Comparison of ENCODE assay signal across 8 mouse cellular contexts in genomic region chr4:43493846-43494240, GRCm38 (mm10). TPM values are rescaled to one million over a fixed set of nuclear protein-coding genes. Genes with fewer than 3 reads are reported as not detected.
DNase-seq lines count a peak whose midpoint lies in the region; ATAC-seq and TF ChIP-seq lines count a peak whose summit lies in the region.

No protein-coding gene starts in this region.

- TF ChIP-seq RAD21 in MEL (IDR thresholded peaks at IDR 0.05; ENCODE audit: low read depth, low read length) = no peak

- H3K4me2 ChIP-seq in heart, embryonic 15.5 days = peak overlapping the region; percentile 73
- H3K4me2 ChIP-seq in heart, postnatal 0 days (ENCODE audit: low read depth, low read length) = peak overlapping the region; percentile 82
- peak overlapping the region; percentile 66 for H3K4me2 ChIP-seq in midbrain, embryonic 12.5 days (replicated peaks)

- peaks cover 7% of the 10 kb centered on the region; the same call in 1 of the 2 replicates for H3K36me3 ChIP-seq in heart, embryonic 15.5 days
- H3K36me3 ChIP-seq in MEL (ENCODE audit: control insufficient read depth in 1 of 2, insufficient read depth in 2 of 2, low read length in 2 of 2) = no peaks in the 10 kb centered on the region; a peak in 1 of 4 replicates
- peaks cover 15% of the 10 kb centered on the region for H3K36me3 ChIP-seq in heart, postnatal 0 days (replicated peaks; ENCODE audit: control insufficient read depth, insufficient read depth, low read length)
- H3K36me3 ChIP-seq in midbrain, embryonic 12.5 days = 0 out of 2 replicates have a peak, but pooled peaks cover 2% of the 10 kb centered on the region

- peak overlapping the region; percentile 66 for H3K4me3 ChIP-seq in heart, embryonic 15.5 days
- H3K4me3 ChIP-seq in MEL (ENCODE audit: control insufficient read depth in 1 of 2, insufficient read depth in 1 of 2, low read depth in 2 of 2, low read length in 2 of 2) = peak overlapping the region; percentile 64 to 89
- peak overlapping the region; percentile 91 for H3K4me3 ChIP-seq in heart, postnatal 0 days (ENCODE audit: low read depth, low read length)
- H3K4me3 ChIP-seq in midbrain, embryonic 12.5 days = peak overlapping the region; percentile 65

- under 1% methylated on average over 9 of the region's 9 CpGs for WGBS in heart, embryonic 15.5 days
- WGBS in heart, postnatal 0 days = under 1% methylated on average over 9 of the region's 9 CpGs
- 3% methylated on average over 9 of the region's 9 CpGs for WGBS in midbrain, embryonic 12.5 days

- no peak for ATAC-seq in heart, embryonic 15.5 days (replicated peaks; ENCODE audit: insufficient number of reproducible peaks, insufficient read depth, low FRiP score, low read depth)
- no peak for ATAC-seq in heart, postnatal 0 days (ENCODE audit: insufficient read depth, low read depth)
- no peak for ATAC-seq in midbrain, embryonic 12.5 days (ENCODE audit: low FRiP score, low read depth)

- H3K9me3 ChIP-seq in heart, embryonic 15.5 days (replicated peaks) = no peaks in the 10 kb centered on the region
- H3K9me3 ChIP-seq in MEL (replicated peaks; ENCODE audit: insufficient read depth, low read length) = no peaks in the 10 kb centered on the region
- H3K9me3 ChIP-seq in heart, postnatal 0 days (replicated peaks; ENCODE audit: control insufficient read depth, low read length) = no peaks in the 10 kb centered on the region
- no peaks in the 10 kb centered on the region for H3K9me3 ChIP-seq in midbrain, embryonic 12.5 days

- H3K27ac ChIP-seq in heart, embryonic 15.5 days = peak overlapping the region; percentile 89
- peak overlapping the region; percentile 30 for H3K27ac ChIP-seq in MEL (ENCODE audit: control insufficient read depth, low read depth, low read length)
- peak overlapping the region; percentile 92 for H3K27ac ChIP-seq in heart, postnatal 0 days (ENCODE audit: low read depth)
- peak overlapping the region; percentile 90 for H3K27ac ChIP-seq in midbrain, embryonic 12.5 days (replicated peaks)

- TF ChIP-seq POLR2A in MEL (IDR thresholded peaks at IDR 0.05; ENCODE audit: control insufficient read depth in 1 of 2, insufficient read depth in 1 of 2, low read depth in 1 of 2, low read length in 2 of 2, poor library complexity in 1 of 2) = no peak

- no peaks in the 10 kb centered on the region for H3K27me3 ChIP-seq in heart, embryonic 15.5 days
- no peaks in the 10 kb centered on the region for H3K27me3 ChIP-seq in MEL (ENCODE audit: control insufficient read depth in 1 of 2, insufficient read depth in 2 of 2, low read length in 2 of 2)
- no peaks in the 10 kb centered on the region for H3K27me3 ChIP-seq in heart, postnatal 0 days (ENCODE audit: control insufficient read depth, insufficient read depth, low read length)
- peaks cover 20% of the 10 kb centered on the region for H3K27me3 ChIP-seq in midbrain, embryonic 12.5 days

- DNase-seq in heart, adult 8-10 months (ENCODE audit: low spot score) = no peak
- no peak for DNase-seq in MEL (ENCODE audit: low read depth, low spot score)
- DNase-seq in heart, postnatal 0 days (ENCODE audit: low spot score) = peak; percentile 7
- DNase-seq in right cerebral cortex, postnatal 10 days (ENCODE audit: low spot score in 2 of 2) = no peak
- no peak for DNase-seq in adrenal gland, postnatal 14 days
- DNase-seq in natural killer cell, adult 2 months (ENCODE audit: low spot score in 2 of 2) = no peak

- H3K79me2 ChIP-seq in MEL (ENCODE audit: control insufficient read depth, insufficient read depth, low read length, poor library complexity) = peaks cover 7% of the 10 kb centered on the region

- no peak for TF ChIP-seq CTCF in MEL (IDR thresholded peaks at IDR 0.05 in 2 of 3, conservative IDR thresholded peaks at IDR 0.05 in 1 of 3; ENCODE audit: control insufficient read depth in 1 of 3, insufficient read depth in 1 of 3, low read depth in 2 of 3, low read length in 3 of 3, poor library complexity in 1 of 3, severe bottlenecking in 1 of 3)
- TF ChIP-seq CTCF in heart, postnatal 0 days (IDR thresholded peaks at IDR 0.05; ENCODE audit: low read depth) = no peak

- TF ChIP-seq EP300 in MEL (IDR thresholded peaks at IDR 0.05; ENCODE audit: low read depth in 1 of 2, low read length in 2 of 2) = peak in 1 of 2 experiments; percentile 53; a peak in 2 of 4 replicates
- TF ChIP-seq EP300 in heart, postnatal 0 days (IDR thresholded peaks at IDR 0.05; ENCODE audit: low read depth) = no peak

- peak overlapping the region; percentile 83 for H3K9ac ChIP-seq in heart, embryonic 15.5 days
- H3K9ac ChIP-seq in MEL (ENCODE audit: control insufficient read depth, low read depth, low read length, poor library complexity, severe bottlenecking) = peak overlapping the region; percentile 90
- H3K9ac ChIP-seq in heart, postnatal 0 days (replicated peaks; ENCODE audit: low read depth, low read length) = peak overlapping the region; percentile 90
- H3K9ac ChIP-seq in midbrain, embryonic 12.5 days (replicated peaks) = peak overlapping the region; percentile 76

- peaks cover 47% of the 10 kb centered on the region for H3K4me1 ChIP-seq in heart, embryonic 15.5 days (replicated peaks)
- H3K4me1 ChIP-seq in MEL (ENCODE audit: control insufficient read depth in 1 of 2, insufficient read depth in 2 of 2, low read length in 2 of 2) = peaks cover 2 to 25% of the 10 kb centered on the region in 2 experiments; a peak in 3 of 4 replicates
- peaks cover 26% of the 10 kb centered on the region for H3K4me1 ChIP-seq in heart, postnatal 0 days (ENCODE audit: control insufficient read depth, insufficient read depth)
- peaks cover 36% of the 10 kb centered on the region for H3K4me1 ChIP-seq in midbrain, embryonic 12.5 days

TF ChIP-seq in MEL, 35 proteins besides CTCF, POLR2A, EP300 and RAD21 (continues in another document):
- TF ChIP-seq ELF1 (IDR thresholded peaks at IDR 0.05; ENCODE audit: low read depth, low read length) = no peak
- TF ChIP-seq POLR2AphosphoS5 (IDR thresholded peaks at IDR 0.05; ENCODE audit: borderline replicate concordance, low read depth, low read length) = no peak

RNA-seq across cellular contexts. Expression of gene Ccdc107, which starts 1.1 kb away (rescaled TPM):
- 71.4 and 74.5 TPM in 2 replicates for polyA plus RNA-seq in heart, embryonic 15.5 days (2015; fragmentation: Nextera tagmentation; extraction: Ambion mirVana)
- 10 to 100 TPM; 28.7 to 39.4 (median 32.4) TPM for total RNA-seq in heart, adult 8-10 months (2022)
- total RNA-seq in MEL (2012; rRNA removed) = 32.9 and 44.3 TPM in 2 replicates
- polyA plus RNA-seq in MEL (2012; ENCODE audit: insufficient read depth in 1 of 2, insufficient read length in 2 of 2, low read depth in 1 of 2, low replicate concordance in 2 of 2, missing spikeins in 1 of 2) = 10 to 100 TPM in 1 of 2 experiments, not detected in 1; 56.7 TPM
- total RNA-seq in heart, postnatal 0 days (2014; rRNA removed; ENCODE audit: low replicate concordance) = 26.6 and 44.0 TPM in 2 replicates
- 81.7 and 82.4 TPM in 2 replicates for polyA plus RNA-seq in heart, postnatal 0 days (2015; fragmentation: Nextera tagmentation; extraction: Ambion mirVana)
- polyA plus RNA-seq in midbrain, embryonic 12.5 days (2016; fragmentation: Nextera tagmentation; extraction: Ambion mirVana) = 45.0 and 47.9 TPM in 2 replicates
- total RNA-seq in adrenal gland, postnatal 14 days (2021) = 48.3 and 50.0 TPM in 2 replicates

RNA-seq across cellular contexts. Expression of gene Arhgef39, which starts 5.7 kb away (rescaled TPM):
- polyA plus RNA-seq in heart, embryonic 15.5 days (2015; fragmentation: Nextera tagmentation; extraction: Ambion mirVana) = 34.4 and 35.9 TPM in 2 replicates
- not detected for total RNA-seq in heart, adult 8-10 months (2022)
- total RNA-seq in MEL (2012; rRNA removed) = 26.3 and 26.5 TPM in 2 replicates
- polyA plus RNA-seq in MEL (2012; ENCODE audit: insufficient read depth in 1 of 2, insufficient read length in 2 of 2, low read depth in 1 of 2, low replicate concordance in 2 of 2, missing spikeins in 1 of 2) = 10 to 100 TPM in 1 of 2 experiments, not detected in 1; 56.7 TPM
- total RNA-seq in heart, postnatal 0 days (2014; rRNA removed; ENCODE audit: low replicate concordance) = 18.7 and 27.0 TPM in 2 replicates
- 7.3 and 8.8 TPM in 2 replicates for polyA plus RNA-seq in heart, postnatal 0 days (2015; fragmentation: Nextera tagmentation; extraction: Ambion mirVana)
- 33.1 TPM in 2 replicates for polyA plus RNA-seq in midbrain, embryonic 12.5 days (2016; fragmentation: Nextera tagmentation; extraction: Ambion mirVana)
- 5.2 and 6.8 TPM in 2 replicates for total RNA-seq in adrenal gland, postnatal 14 days (2021)

RNA-seq across cellular contexts. Expression of gene Sit1, which starts 10.3 kb away (rescaled TPM):
- 0.10 and 1.4 TPM in 2 replicates for polyA plus RNA-seq in heart, embryonic 15.5 days (2015; fragmentation: Nextera tagmentation; extraction: Ambion mirVana)
- total RNA-seq in heart, adult 8-10 months (2022) = not detected
- total RNA-seq in MEL (2012; rRNA removed) = 0.08 TPM in 1 of 2 replicates, not detected in the other
- polyA plus RNA-seq in MEL (2012; ENCODE audit: insufficient read depth in 1 of 2, insufficient read length in 2 of 2, low read depth in 1 of 2, low replicate concordance in 2 of 2, missing spikeins in 1 of 2) = under 1 TPM in 1 of 2 experiments, not detected in 1; 0.06 TPM
- 2.8 TPM in 1 of 2 replicates, not detected in the other for total RNA-seq in heart, postnatal 0 days (2014; rRNA removed; ENCODE audit: low replicate concordance)
- not detected in 2 replicates for polyA plus RNA-seq in heart, postnatal 0 days (2015; fragmentation: Nextera tagmentation; extraction: Ambion mirVana)
- polyA plus RNA-seq in midbrain, embryonic 12.5 days (2016; fragmentation: Nextera tagmentation; extraction: Ambion mirVana) = not detected in 2 replicates
- total RNA-seq in adrenal gland, postnatal 14 days (2021) = 0.59 and 1.3 TPM in 2 replicates

RNA-seq across cellular contexts. Expression of gene Car9, which starts 12.9 kb away (rescaled TPM):
- polyA plus RNA-seq in heart, embryonic 15.5 days (2015; fragmentation: Nextera tagmentation; extraction: Ambion mirVana) = 2.3 and 2.4 TPM in 2 replicates
- 1 to 10 TPM in 1 of 4 experiments, under 1 TPM in 3; 0.25 to 1.0 (median 0.52) TPM for total RNA-seq in heart, adult 8-10 months (2022)
- 0.77 and 1.2 TPM in 2 replicates for total RNA-seq in MEL (2012; rRNA removed)
- polyA plus RNA-seq in MEL (2012; ENCODE audit: insufficient read depth in 1 of 2, insufficient read length in 2 of 2, low read depth in 1 of 2, low replicate concordance in 2 of 2, missing spikeins in 1 of 2) = 1 to 10 TPM in 1 of 2 experiments, not detected in 1; 3.3 TPM
- total RNA-seq in heart, postnatal 0 days (2014; rRNA removed; ENCODE audit: low replicate concordance) = 4.6 TPM in 1 of 2 replicates, not detected in the other
- 0.80 and 1.1 TPM in 2 replicates for polyA plus RNA-seq in heart, postnatal 0 days (2015; fragmentation: Nextera tagmentation; extraction: Ambion mirVana)
- polyA plus RNA-seq in midbrain, embryonic 12.5 days (2016; fragmentation: Nextera tagmentation; extraction: Ambion mirVana) = 0.52 and 0.61 TPM in 2 replicates
- total RNA-seq in adrenal gland, postnatal 14 days (2021) = 0.37 and 0.83 TPM in 2 replicates

RNA-seq across cellular contexts. Expression of gene Tpm2, which starts 29.7 kb away (rescaled TPM):
- 159 and 177 TPM in 2 replicates for polyA plus RNA-seq in heart, embryonic 15.5 days (2015; fragmentation: Nextera tagmentation; extraction: Ambion mirVana)
- total RNA-seq in heart, adult 8-10 months (2022) = 10 to 100 TPM; 25.4 to 34.9 (median 31.1) TPM
- 0.08 TPM in 1 of 2 replicates, not detected in the other for total RNA-seq in MEL (2012; rRNA removed)
- polyA plus RNA-seq in MEL (2012; ENCODE audit: insufficient read depth in 1 of 2, insufficient read length in 2 of 2, low read depth in 1 of 2, low replicate concordance in 2 of 2, missing spikeins in 1 of 2) = not detected
- 25.7 and 67.0 TPM in 2 replicates for total RNA-seq in heart, postnatal 0 days (2014; rRNA removed; ENCODE audit: low replicate concordance)
- polyA plus RNA-seq in heart, postnatal 0 days (2015; fragmentation: Nextera tagmentation; extraction: Ambion mirVana) = 109 TPM in 2 replicates
- polyA plus RNA-seq in midbrain, embryonic 12.5 days (2016; fragmentation: Nextera tagmentation; extraction: Ambion mirVana) = 46.0 and 61.3 TPM in 2 replicates
- 84.5 and 88.0 TPM in 2 replicates for total RNA-seq in adrenal gland, postnatal 14 days (2021)

Comparison
In these comparisons a context has a peak if more than half of its experiments do, and no peak if none do; other contexts are left out.
1. H3K27ac ChIP-seq: peak in every context shown above with its lines; median percentile 92 in heart, postnatal 0 days; 90 in midbrain, embryonic 12.5 days; 89 in heart, embryonic 15.5 days; 30 in MEL.